Mouse (Mus musculus): ENCODE data around the gene Isg20l2. TPM values are rescaled to one million over a fixed set of nuclear protein-coding genes. Genes with fewer than 3 reads are reported as not detected.

The Isg20l2 gene
- total and polyA plus RNA-seq, 2 experiments: 6.8 to 7.2 TPM

GRCm38 (mm10) chr3:87958056-87958455 lies 27.9 kb downstream of the Isg20l2 start:
- no peaks in the 10 kb centered on the region for H3K4me1 ChIP-seq (ENCODE audit: control insufficient read depth, insufficient read depth, low read length)
- no peaks in the 10 kb centered on the region for H3K79me2 ChIP-seq (ENCODE audit: control insufficient read depth, insufficient read depth, low read length)
- no peak for DNase-seq (ENCODE audit: extremely low read depth, low read depth, low spot score)
- no peak overlapping the region for H3K4me3 ChIP-seq (ENCODE audit: insufficient read depth, low read depth, low read length)
- H3K27ac ChIP-seq (replicated peaks; ENCODE audit: insufficient read depth, low read depth, low read length): no peak overlapping the region
- TF ChIP-seq CTCF (IDR thresholded peaks at IDR 0.05; ENCODE audit: low read depth, low read length): no peak
- no peak for TF ChIP-seq POLR2A (IDR thresholded peaks at IDR 0.05; ENCODE audit: extremely low read depth, insufficient read depth, low read length)
- H3K36me3 ChIP-seq (ENCODE audit: control insufficient read depth, insufficient read depth, low read length): no peaks in the 10 kb centered on the region
- 94% methylated on average over 1 of the region's 1 CpGs for WGBS
- H3K27me3 ChIP-seq (ENCODE audit: control insufficient read depth, insufficient read depth, low read length): no peaks in the 10 kb centered on the region
- no peak overlapping the region for H3K9ac ChIP-seq (ENCODE audit: low read depth, low read length)

- DNase-seq (ENCODE audit: extremely low read depth, low read depth, low spot score): no peak
- H3K36me3 ChIP-seq (ENCODE audit: control insufficient read depth, insufficient read depth, low read length): no peaks in the 10 kb centered on the region
- no peak overlapping the region for H3K4me3 ChIP-seq (ENCODE audit: insufficient read depth, low read depth, low read length)
- TF ChIP-seq CTCF (IDR thresholded peaks at IDR 0.05; ENCODE audit: low read depth, low read length) (no peak), POLR2A (IDR thresholded peaks at IDR 0.05; ENCODE audit: extremely low read depth, insufficient read depth, low read length) (no peak)
- WGBS: 68% methylated on average over 4 of the region's 4 CpGs
- H3K4me1 ChIP-seq (ENCODE audit: control insufficient read depth, insufficient read depth, low read length): no peaks in the 10 kb centered on the region
- H3K27ac ChIP-seq (replicated peaks; ENCODE audit: insufficient read depth, low read depth, low read length): no peak overlapping the region
- H3K9ac ChIP-seq (ENCODE audit: low read depth, low read length): no peak overlapping the region
- no peaks in the 10 kb centered on the region for H3K27me3 ChIP-seq (ENCODE audit: control insufficient read depth, insufficient read depth, low read length)
- H3K79me2 ChIP-seq (ENCODE audit: control insufficient read depth, insufficient read depth, low read length): no peaks in the 10 kb centered on the region
Observed at GRCm38 (mm10) chr3:87958476-87958875, 28.4 kb downstream of the Isg20l2 start.

- Histone ChIP-seq H3K27me3 (ENCODE audit: control insufficient read depth, insufficient read depth, low read length) (no peaks in the 10 kb centered on the region), H3K79me2 (ENCODE audit: control insufficient read depth, insufficient read depth, low read length) (no peaks in the 10 kb centered on the region), H3K9ac (ENCODE audit: low read depth, low read length) (no peak overlapping the region), H3K27ac (replicated peaks; ENCODE audit: insufficient read depth, low read depth, low read length) (no peak overlapping the region), H3K4me3 (ENCODE audit: insufficient read depth, low read depth, low read length) (no peak overlapping the region), H3K36me3 (ENCODE audit: control insufficient read depth, insufficient read depth, low read length) (no peaks in the 10 kb centered on the region), H3K4me1 (ENCODE audit: control insufficient read depth, insufficient read depth, low read length) (no peaks in the 10 kb centered on the region)
- DNase-seq (ENCODE audit: extremely low read depth, low read depth, low spot score): no peak
- no peak for TF ChIP-seq CTCF (IDR thresholded peaks at IDR 0.05; ENCODE audit: low read depth, low read length)
- no peak for TF ChIP-seq POLR2A (IDR thresholded peaks at IDR 0.05; ENCODE audit: extremely low read depth, insufficient read depth, low read length)
- 77% methylated on average over 1 of the region's 1 CpGs for WGBS
Observed at GRCm38 (mm10) chr3:87958967-87959366, 28.9 kb downstream of the Isg20l2 start.

- H3K9ac ChIP-seq (ENCODE audit: low read depth, low read length): no peak overlapping the region
- no peak overlapping the region for H3K4me3 ChIP-seq (ENCODE audit: insufficient read depth, low read depth, low read length)
- no peaks in the 10 kb centered on the region for H3K4me1 ChIP-seq (ENCODE audit: control insufficient read depth, insufficient read depth, low read length)
- H3K36me3 ChIP-seq (ENCODE audit: control insufficient read depth, insufficient read depth, low read length): no peaks in the 10 kb centered on the region
- no peak overlapping the region for H3K27ac ChIP-seq (replicated peaks; ENCODE audit: insufficient read depth, low read depth, low read length)
- TF ChIP-seq POLR2A (IDR thresholded peaks at IDR 0.05; ENCODE audit: extremely low read depth, insufficient read depth, low read length): no peak
- no peak for TF ChIP-seq CTCF (IDR thresholded peaks at IDR 0.05; ENCODE audit: low read depth, low read length)
- H3K79me2 ChIP-seq (ENCODE audit: control insufficient read depth, insufficient read depth, low read length): no peaks in the 10 kb centered on the region
- H3K27me3 ChIP-seq (ENCODE audit: control insufficient read depth, insufficient read depth, low read length): no peaks in the 10 kb centered on the region
- WGBS: 87% methylated on average over 7 of the region's 7 CpGs
- DNase-seq (ENCODE audit: extremely low read depth, low read depth, low spot score): no peak
Observed at GRCm38 (mm10) chr3:87959371-87959770, 29.3 kb downstream of the Isg20l2 start.

- TF ChIP-seq POLR2A (IDR thresholded peaks at IDR 0.05; ENCODE audit: extremely low read depth, insufficient read depth, low read length) (no peak), CTCF (IDR thresholded peaks at IDR 0.05; ENCODE audit: low read depth, low read length) (no peak)
- 28% methylated on average over 10 of the region's 10 CpGs for WGBS
- H3K9ac ChIP-seq (ENCODE audit: low read depth, low read length): no peak overlapping the region
- H3K4me3 ChIP-seq (ENCODE audit: insufficient read depth, low read depth, low read length): no peak overlapping the region
- H3K79me2 ChIP-seq (ENCODE audit: control insufficient read depth, insufficient read depth, low read length): no peaks in the 10 kb centered on the region
- no peaks in the 10 kb centered on the region for H3K27me3 ChIP-seq (ENCODE audit: control insufficient read depth, insufficient read depth, low read length)
- H3K36me3 ChIP-seq (ENCODE audit: control insufficient read depth, insufficient read depth, low read length): no peaks in the 10 kb centered on the region
- no peak for DNase-seq (ENCODE audit: extremely low read depth, low read depth, low spot score)
- H3K27ac ChIP-seq (replicated peaks; ENCODE audit: insufficient read depth, low read depth, low read length): no peak overlapping the region
- no peaks in the 10 kb centered on the region for H3K4me1 ChIP-seq (ENCODE audit: control insufficient read depth, insufficient read depth, low read length)
Observed at GRCm38 (mm10) chr3:87960191-87960585, 30.1 kb downstream of the Isg20l2 start.

- Histone ChIP-seq H3K4me1 (ENCODE audit: control insufficient read depth, insufficient read depth, low read length) (no peaks in the 10 kb centered on the region), H3K9ac (ENCODE audit: low read depth, low read length) (peak overlapping the region; percentile 55), H3K36me3 (ENCODE audit: control insufficient read depth, insufficient read depth, low read length) (no peaks in the 10 kb centered on the region), H3K4me3 (ENCODE audit: insufficient read depth, low read depth, low read length) (peak overlapping the region; percentile 57), H3K79me2 (ENCODE audit: control insufficient read depth, insufficient read depth, low read length) (no peaks in the 10 kb centered on the region), H3K27me3 (ENCODE audit: control insufficient read depth, insufficient read depth, low read length) (no peaks in the 10 kb centered on the region), H3K27ac (replicated peaks; ENCODE audit: insufficient read depth, low read depth, low read length) (no peak overlapping the region)
- peak; percentile 70 for DNase-seq (ENCODE audit: extremely low read depth, low read depth, low spot score)
- WGBS: 1% methylated on average over 27 of the region's 27 CpGs
- TF ChIP-seq POLR2A (IDR thresholded peaks at IDR 0.05; ENCODE audit: extremely low read depth, insufficient read depth, low read length) (no peak), CTCF (IDR thresholded peaks at IDR 0.05; ENCODE audit: low read depth, low read length) (peak; percentile 98)
Observed at GRCm38 (mm10) chr3:87960586-87961191, 30.6 kb downstream of the Isg20l2 start.
